Mouse (Mus musculus): ENCODE measurements around the gene Aak1. TPM values are rescaled to one million over a fixed set of nuclear protein-coding genes. Genes with fewer than 3 reads are reported as not detected.

Aak1 gene
- polyA plus RNA-seq (2016; fragmentation: Nextera tagmentation; extraction: Ambion mirVana): 11.3 and 13.3 TPM in 2 replicates

- peaks cover 11% of the 10 kb centered on the region for H3K36me3 ChIP-seq (replicated peaks)
- peak within 1 kb of the TSS; percentile 91 for H3K27ac ChIP-seq (replicated peaks)
- H3K9me3 ChIP-seq: no peaks in the 10 kb centered on the region
- under 1% methylated on average over 60 of the region's 60 CpGs for WGBS
- DNase-seq (ENCODE audit: low spot score): peak; percentile 94
- H3K4me3 ChIP-seq: peak within 1 kb of the TSS; percentile 92
- H3K27me3 ChIP-seq (replicated peaks; ENCODE audit: low read depth, poor library complexity, severe bottlenecking): no peaks in the 10 kb centered on the region
- H3K4me1 ChIP-seq: peaks cover 35% of the 10 kb centered on the region
Measured at GRCm38 (mm10) chr6:86848915-86849644, at the start of gene Aak1. Gene Aak1, plus strand, starts transcription at chr6:86849517.

DNA sequence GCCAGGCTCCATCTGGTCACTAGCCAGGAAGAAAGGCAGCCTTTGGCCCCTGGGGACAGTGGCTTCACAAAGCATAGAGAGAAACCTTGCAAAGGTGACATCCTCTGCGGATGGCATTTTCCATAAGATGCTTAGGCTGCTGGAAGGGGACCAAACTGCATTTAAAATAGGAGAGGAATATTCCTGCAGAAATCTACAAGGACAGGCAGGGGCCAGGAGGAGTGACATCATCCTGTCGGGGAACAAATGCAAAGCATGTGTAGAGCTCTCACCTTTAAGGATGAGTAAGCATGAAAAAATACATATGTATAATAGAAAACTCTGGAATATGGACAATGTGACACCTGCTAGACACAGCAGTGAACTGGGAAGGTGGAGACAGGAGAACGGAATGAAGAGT is 48.9 kb upstream of the Aak1 start:
- H3K27ac ChIP-seq (replicated peaks): no peak overlapping the region
- WGBS: 90% methylated on average over 3 of the region's 3 CpGs
- H3K4me3 ChIP-seq: no peak overlapping the region
- H3K9me3 ChIP-seq: no peaks in the 10 kb centered on the region
- peaks cover 17% of the 10 kb centered on the region for H3K27me3 ChIP-seq (replicated peaks; ENCODE audit: low read depth, poor library complexity, severe bottlenecking)
- no peaks in the 10 kb centered on the region for H3K36me3 ChIP-seq (replicated peaks)
- H3K4me1 ChIP-seq: no peaks in the 10 kb centered on the region
- no peak for DNase-seq (ENCODE audit: low spot score)

DNA sequence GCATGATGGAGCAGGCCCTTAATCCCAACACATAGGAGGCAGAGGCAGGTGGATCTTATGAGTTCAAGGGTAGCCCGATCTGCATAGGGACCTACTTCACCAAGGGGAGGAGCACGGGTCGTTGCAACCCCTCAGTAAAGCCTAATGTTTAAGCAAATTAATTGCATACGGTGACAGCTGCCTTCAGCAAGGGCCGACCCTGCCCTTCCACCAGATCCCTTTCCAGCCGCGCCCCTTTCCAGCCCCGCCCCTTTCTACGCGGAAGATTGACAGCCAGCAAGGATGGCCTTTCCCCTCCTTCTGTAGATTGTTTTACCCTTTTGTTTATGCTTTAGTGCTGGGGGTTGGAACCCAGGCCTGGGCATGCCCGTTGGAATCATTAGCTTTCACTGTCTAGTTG is 47.9 kb upstream of the Aak1 start:
- H3K9me3 ChIP-seq: no peaks in the 10 kb centered on the region
- DNase-seq (ENCODE audit: low spot score): peak; percentile 31
- H3K36me3 ChIP-seq (replicated peaks): no peaks in the 10 kb centered on the region
- peaks cover 11% of the 10 kb centered on the region; the same call in 1 of the 2 replicates for H3K27me3 ChIP-seq (replicated peaks; ENCODE audit: low read depth, poor library complexity, severe bottlenecking)
- 39% methylated on average over 11 of the region's 11 CpGs for WGBS
- no peak overlapping the region for H3K27ac ChIP-seq (replicated peaks)
- H3K4me3 ChIP-seq: no peak overlapping the region
- H3K4me1 ChIP-seq: no peaks in the 10 kb centered on the region

DNA sequence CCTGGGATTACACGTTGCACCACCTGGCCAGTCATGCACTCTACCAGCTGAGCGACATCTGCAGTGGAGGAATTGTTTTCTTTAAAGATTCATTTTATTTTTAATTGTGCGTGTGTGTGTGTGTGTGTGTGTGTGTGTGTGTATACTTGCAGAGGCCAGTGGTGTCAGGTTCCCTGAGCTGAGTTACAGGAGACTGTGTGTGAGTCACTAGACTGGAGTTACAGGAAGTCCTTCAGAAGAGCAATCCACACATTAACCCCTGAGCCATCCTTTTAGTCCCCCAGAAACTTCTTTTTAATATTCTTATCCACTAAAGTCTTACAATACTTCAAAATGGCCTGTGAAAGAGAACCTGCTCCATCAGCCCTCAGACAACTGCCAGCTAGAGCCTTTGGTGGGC is 44.7 kb upstream of the Aak1 start:
- WGBS: 86% methylated on average over 3 of the region's 3 CpGs
- no peak for DNase-seq (ENCODE audit: low spot score)

GRCm38 (mm10) chr6:86806455-86807086 is 42.7 kb upstream of the Aak1 start:
- no peaks in the 10 kb centered on the region for H3K27me3 ChIP-seq (replicated peaks; ENCODE audit: low read depth, poor library complexity, severe bottlenecking)
- peak; percentile 69 for DNase-seq (ENCODE audit: low spot score)
- H3K27ac ChIP-seq (replicated peaks): no peak overlapping the region
- no peaks in the 10 kb centered on the region for H3K4me1 ChIP-seq
- H3K36me3 ChIP-seq (replicated peaks): no peaks in the 10 kb centered on the region
- H3K4me3 ChIP-seq: no peak overlapping the region
- no peaks in the 10 kb centered on the region for H3K9me3 ChIP-seq
- WGBS: 7% methylated on average over 5 of the region's 5 CpGs

More for the DNA sequence above, 44.7 kb upstream of the Aak1 start:
- H3K27me3 ChIP-seq (replicated peaks; ENCODE audit: low read depth, poor library complexity, severe bottlenecking): no peaks in the 10 kb centered on the region
- H3K9me3 ChIP-seq: no peaks in the 10 kb centered on the region
- H3K36me3 ChIP-seq (replicated peaks): no peaks in the 10 kb centered on the region
- no peaks in the 10 kb centered on the region for H3K4me1 ChIP-seq
- H3K27ac ChIP-seq (replicated peaks): no peak overlapping the region
- no peak overlapping the region for H3K4me3 ChIP-seq

DNA sequence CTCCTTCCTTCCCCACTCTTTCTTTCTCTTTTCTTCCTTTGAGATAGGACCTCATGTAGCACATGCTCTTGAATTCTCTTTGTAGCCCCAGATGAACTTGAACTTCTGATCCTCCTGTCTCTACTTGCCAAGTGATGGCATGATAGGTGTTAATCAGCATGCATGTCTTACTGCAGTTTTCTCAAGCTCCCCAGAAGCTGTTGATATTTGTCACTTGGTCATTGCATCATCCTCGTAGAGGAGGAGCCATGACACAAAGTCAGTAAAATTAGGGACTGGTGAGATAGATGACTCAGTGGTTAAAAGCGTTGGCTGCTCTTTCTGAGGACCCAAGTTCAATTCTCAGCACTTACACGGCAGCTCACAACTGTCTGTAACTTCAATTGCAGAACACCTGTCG is 36.4 kb upstream of the Aak1 start:
- H3K4me3 ChIP-seq: no peak overlapping the region
- H3K27me3 ChIP-seq (replicated peaks; ENCODE audit: low read depth, poor library complexity, severe bottlenecking): no peaks in the 10 kb centered on the region
- H3K4me1 ChIP-seq: peaks cover 32% of the 10 kb centered on the region
- H3K36me3 ChIP-seq (replicated peaks): no peaks in the 10 kb centered on the region
- no peaks in the 10 kb centered on the region for H3K9me3 ChIP-seq
- no peak overlapping the region for H3K27ac ChIP-seq (replicated peaks)
- 59% methylated on average over 4 of the region's 4 CpGs for WGBS
- DNase-seq (ENCODE audit: low spot score): no peak

DNA sequence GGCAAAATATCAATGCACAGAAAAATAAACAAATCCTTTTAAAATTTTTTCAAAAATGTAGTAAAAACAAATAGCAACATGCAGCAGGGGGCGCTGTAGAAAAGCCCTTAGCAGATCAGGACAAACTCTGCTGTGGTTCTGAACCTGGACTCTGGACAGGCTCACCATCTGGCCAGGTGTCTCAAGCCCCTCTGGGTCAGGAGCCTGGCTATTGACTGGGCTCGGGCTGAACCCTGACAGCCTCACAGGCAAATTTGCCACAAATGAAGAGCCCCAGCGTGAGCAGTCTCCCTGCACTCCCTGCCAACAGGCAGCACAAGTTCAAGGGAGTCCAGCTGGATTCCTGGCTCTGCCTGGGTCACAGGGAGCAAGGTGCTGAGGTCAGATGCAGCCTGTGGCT is 36.0 kb upstream of the Aak1 start:
- 16% methylated on average over 3 of the region's 3 CpGs for WGBS
- Histone ChIP-seq H3K9me3 (no peaks in the 10 kb centered on the region), H3K4me3 (no peak overlapping the region), H3K4me1 (peaks cover 32% of the 10 kb centered on the region), H3K27me3 (replicated peaks; ENCODE audit: low read depth, poor library complexity, severe bottlenecking) (no peaks in the 10 kb centered on the region), H3K36me3 (replicated peaks) (no peaks in the 10 kb centered on the region), H3K27ac (replicated peaks) (no peak overlapping the region; the same call in 1 of the 2 replicates)
- peak; percentile 41 for DNase-seq (ENCODE audit: low spot score)

DNA sequence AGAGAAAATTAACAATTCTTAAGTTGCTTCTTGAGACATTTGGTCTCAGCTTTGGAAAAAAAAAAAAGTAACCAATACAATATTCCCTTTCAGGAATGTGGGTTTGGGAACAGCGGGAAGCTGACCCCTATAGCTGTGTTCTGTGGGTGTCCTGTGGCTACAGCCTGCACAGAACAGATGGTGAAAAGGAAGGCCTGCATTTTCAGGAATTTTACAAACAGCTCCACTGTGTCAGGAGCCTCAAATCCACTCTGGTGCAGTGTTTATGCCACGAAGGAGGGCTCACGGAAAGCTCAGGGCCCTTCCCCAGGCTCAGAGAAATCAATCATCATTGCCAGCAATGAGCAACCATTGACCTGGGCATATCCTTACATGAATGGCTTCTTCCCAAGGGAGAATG is 34.4 kb upstream of the Aak1 start:
- Histone ChIP-seq H3K36me3 (replicated peaks) (no peaks in the 10 kb centered on the region), H3K4me1 (peaks cover 32% of the 10 kb centered on the region), H3K27ac (replicated peaks) (peak overlapping the region; percentile 69), H3K9me3 (no peaks in the 10 kb centered on the region), H3K4me3 (peak overlapping the region; percentile 36), H3K27me3 (replicated peaks; ENCODE audit: low read depth, poor library complexity, severe bottlenecking) (no peaks in the 10 kb centered on the region)
- no peak for DNase-seq (ENCODE audit: low spot score)
- WGBS: 38% methylated on average over 3 of the region's 3 CpGs

- 4% methylated on average over 7 of the region's 7 CpGs for WGBS
- Histone ChIP-seq H3K4me1 (peaks cover 32% of the 10 kb centered on the region), H3K9me3 (no peaks in the 10 kb centered on the region), H3K36me3 (replicated peaks) (no peaks in the 10 kb centered on the region), H3K4me3 (peak overlapping the region; percentile 36), H3K27ac (replicated peaks) (peak overlapping the region; percentile 69), H3K27me3 (replicated peaks; ENCODE audit: low read depth, poor library complexity, severe bottlenecking) (no peaks in the 10 kb centered on the region)
- DNase-seq (ENCODE audit: low spot score): peak; percentile 62
Measured at GRCm38 (mm10) chr6:86815436-86815835, 33.9 kb upstream of the Aak1 start.

GRCm38 (mm10) chr6:86816586-86816985 is 32.7 kb upstream of the Aak1 start:
- peak; percentile 41 for DNase-seq (ENCODE audit: low spot score)
- Histone ChIP-seq H3K4me1 (peaks cover 32% of the 10 kb centered on the region), H3K4me3 (no peak overlapping the region), H3K27me3 (replicated peaks; ENCODE audit: low read depth, poor library complexity, severe bottlenecking) (no peaks in the 10 kb centered on the region), H3K9me3 (no peaks in the 10 kb centered on the region), H3K27ac (replicated peaks) (no peak overlapping the region), H3K36me3 (replicated peaks) (no peaks in the 10 kb centered on the region)
- WGBS: 19% methylated on average over 8 of the region's 8 CpGs

DNA sequence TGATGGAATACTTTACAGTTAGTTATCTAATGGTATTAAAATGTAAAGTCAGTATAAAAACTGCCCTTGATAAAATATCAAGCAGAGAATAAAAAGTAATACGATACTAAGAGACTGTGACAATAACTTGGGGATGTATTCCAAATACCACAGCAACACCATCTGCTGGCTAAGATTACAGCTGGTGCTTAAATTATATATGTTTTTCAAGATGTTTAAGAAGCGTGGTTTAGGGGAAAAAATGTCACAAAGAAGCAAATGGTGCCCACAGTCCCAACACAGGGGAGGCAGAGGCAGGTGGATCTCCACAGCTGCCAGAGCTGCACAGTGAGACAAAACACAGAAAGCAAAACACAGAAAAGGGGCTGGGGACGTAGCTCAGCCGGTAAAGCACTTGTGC is 30.4 kb upstream of the Aak1 start:
- Histone ChIP-seq H3K9me3 (no peaks in the 10 kb centered on the region), H3K36me3 (replicated peaks) (no peaks in the 10 kb centered on the region), H3K27me3 (replicated peaks; ENCODE audit: low read depth, poor library complexity, severe bottlenecking) (peaks cover 19% of the 10 kb centered on the region), H3K4me3 (no peak overlapping the region), H3K4me1 (peaks cover 40% of the 10 kb centered on the region), H3K27ac (replicated peaks) (no peak overlapping the region)
- DNase-seq (ENCODE audit: low spot score): no peak
- 79% methylated on average over 4 of the region's 4 CpGs for WGBS

DNA sequence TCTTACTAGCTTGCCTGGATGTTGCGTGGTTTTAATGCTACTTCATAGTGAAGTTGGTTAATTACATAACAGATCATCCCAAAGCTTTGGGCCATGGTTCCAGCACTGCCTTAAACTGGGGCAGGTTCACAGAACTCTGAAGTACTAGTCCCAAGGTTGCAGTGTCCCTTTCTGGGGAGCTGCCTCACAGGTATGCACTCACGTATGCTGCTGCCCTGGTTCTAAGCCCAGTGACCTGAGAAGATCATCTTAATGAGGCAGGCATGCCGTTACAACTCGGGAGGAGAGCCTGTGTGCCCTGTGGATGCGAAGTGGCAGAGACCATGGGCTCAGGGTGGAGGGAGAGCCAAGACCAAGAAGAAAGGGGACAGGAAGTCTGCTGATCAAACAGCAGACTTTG is 29.4 kb upstream of the Aak1 start:
- peaks cover 31% of the 10 kb centered on the region for H3K4me1 ChIP-seq
- no peak for DNase-seq (ENCODE audit: low spot score)
- H3K27ac ChIP-seq (replicated peaks): no peak overlapping the region
- H3K27me3 ChIP-seq (replicated peaks; ENCODE audit: low read depth, poor library complexity, severe bottlenecking): peaks cover 22% of the 10 kb centered on the region
- no peak overlapping the region for H3K4me3 ChIP-seq
- H3K36me3 ChIP-seq (replicated peaks): no peaks in the 10 kb centered on the region
- no peaks in the 10 kb centered on the region for H3K9me3 ChIP-seq
- 75% methylated on average over 5 of the region's 5 CpGs for WGBS

GRCm38 (mm10) chr6:86820690-86821089 is 28.6 kb upstream of the Aak1 start:
- Histone ChIP-seq H3K27ac (replicated peaks) (no peak overlapping the region), H3K36me3 (replicated peaks) (no peaks in the 10 kb centered on the region), H3K9me3 (no peaks in the 10 kb centered on the region), H3K4me3 (no peak overlapping the region), H3K27me3 (replicated peaks; ENCODE audit: low read depth, poor library complexity, severe bottlenecking) (peaks cover 22% of the 10 kb centered on the region), H3K4me1 (peaks cover 24% of the 10 kb centered on the region)
- 65% methylated on average over 7 of the region's 7 CpGs for WGBS
- DNase-seq (ENCODE audit: low spot score): no peak
